Mouse (Mus musculus) hindbrain, embryonic 10.5 days (tissue): ENCODE measurements around the gene Pex14. TPM values are rescaled to one million over a fixed set of nuclear protein-coding genes. Genes with fewer than 3 reads are reported as not detected.

Source experiments
- DNase-seq: peaks from one replicate; pipeline ENCODE4 v3.0.0-alpha.2; 2017; ENCODE audit warnings: low spot score
- H3K27ac ChIP-seq: fragments of 300-500 bp; sonication (generic); 2 replicates; pipeline ENCODE4 v1.5.1; 2016; ENCODE audit warnings: mild to moderate bottlenecking, moderate library complexity
- H3K27me3 ChIP-seq: fragments of 300-500 bp; sonication (generic); 2 replicates; pipeline ENCODE4 v1.6.1; 2016; ENCODE audit warnings: mild to moderate bottlenecking; ENCODE audit not compliant: poor library complexity, insufficient read depth, severe bottlenecking
- H3K36me3 ChIP-seq: fragments of 300-500 bp; sonication (generic); 2 replicates; pipeline ENCODE4 v1.6.1; 2016; ENCODE audit warnings: mild to moderate bottlenecking, moderate library complexity
- H3K4me1 ChIP-seq: fragments of 300-500 bp; sonication (generic); replicated peaks from 2 replicates; pipeline ENCODE4 v1.6.1; 2016; ENCODE audit warnings: mild to moderate bottlenecking
- H3K4me3 ChIP-seq: fragments of 300-500 bp; sonication (generic); 2 replicates; pipeline ENCODE4 v1.5.1; 2016; ENCODE audit warnings: mild to moderate bottlenecking, moderate library complexity
- H3K9me3 ChIP-seq: fragments of 300-500 bp; sonication (generic); 2 replicates; pipeline ENCODE4 v1.6.1; 2016; ENCODE audit warnings: mild to moderate bottlenecking, moderate library complexity
- WGBS: fragments of 180-500 bp; shearing (Covaris S2); methylation state at CpG from one replicate; pipeline ENCODE4 v1.1.7; 2016; 5-methylcytosine and 5-hydroxymethylcytosine counted together
- polyA plus RNA-seq: library from polyadenylated mRNA; unstranded; fragments of >200 nt; fragmentation: Nextera tagmentation; extraction: Ambion mirVana; gene quantifications from 2 replicates; pipeline ENCODE4 v1.2.1, GENCODE M21; 2016

Gene Pex14
- polyA plus RNA-seq, 1 experiment from 2014 or later = 60.8 TPM

DNA sequence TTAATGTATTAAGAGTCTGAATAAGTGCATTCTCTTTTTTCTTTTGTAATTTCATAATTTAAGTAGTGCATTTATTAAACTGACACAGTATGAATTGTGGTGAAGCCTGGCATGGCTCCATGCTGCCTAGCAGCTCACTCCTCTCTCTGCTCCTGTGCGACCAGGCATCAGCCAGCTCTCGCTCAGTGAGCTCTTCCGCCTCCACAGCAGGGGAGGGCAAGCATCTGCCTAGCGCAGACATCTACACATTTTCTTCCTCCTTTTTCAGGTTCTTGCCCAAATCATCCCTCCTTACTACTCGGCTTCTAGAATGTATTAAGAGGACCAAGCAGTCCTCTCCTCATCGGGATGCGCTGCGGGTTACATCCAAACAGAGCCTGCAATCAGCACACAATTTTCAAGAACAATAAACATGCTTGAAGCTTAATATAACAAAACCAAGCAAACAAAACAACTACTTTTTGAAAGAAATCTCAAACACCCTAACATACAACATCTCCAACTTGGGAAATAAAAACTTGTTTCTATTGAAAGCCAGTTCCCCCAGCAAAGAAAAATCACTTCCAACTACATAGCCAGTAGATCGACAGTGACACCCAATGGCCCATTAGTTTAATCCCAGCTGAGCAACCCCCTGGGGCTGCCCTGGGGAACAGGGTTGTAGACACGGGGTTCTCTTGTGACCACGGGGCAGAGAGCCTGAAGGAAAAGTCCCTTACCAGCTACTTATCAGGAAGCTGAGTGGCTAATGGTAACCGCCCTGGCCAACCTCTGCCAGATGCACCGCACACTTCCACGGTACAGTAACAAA lies 38.9 kb downstream of the Pex14 start:
- no peak overlapping the region for H3K27ac ChIP-seq
- no peak for DNase-seq
- no peaks in the 10 kb centered on the region for H3K9me3 ChIP-seq
- no peak overlapping the region for H3K4me3 ChIP-seq
- H3K27me3 ChIP-seq = no peaks in the 10 kb centered on the region; the same call in 1 of the 2 replicates
- H3K4me1 ChIP-seq = peaks cover 66% of the 10 kb centered on the region
- 42% methylated on average over 14 of the region's 14 CpGs for WGBS
- H3K36me3 ChIP-seq = no peaks in the 10 kb centered on the region

GRCm38 (mm10) chr4:149059713-149060112 lies 40.0 kb downstream of the Pex14 start:
- Histone ChIP-seq H3K27ac (no peak overlapping the region), H3K4me1 (peaks cover 68% of the 10 kb centered on the region), H3K36me3 (no peaks in the 10 kb centered on the region), H3K4me3 (no peak overlapping the region), H3K9me3 (no peaks in the 10 kb centered on the region), H3K27me3 (no peaks in the 10 kb centered on the region; the same call in 1 of the 2 replicates)
- DNase-seq = no peak
- 93% methylated on average over 9 of the region's 9 CpGs for WGBS

DNA sequence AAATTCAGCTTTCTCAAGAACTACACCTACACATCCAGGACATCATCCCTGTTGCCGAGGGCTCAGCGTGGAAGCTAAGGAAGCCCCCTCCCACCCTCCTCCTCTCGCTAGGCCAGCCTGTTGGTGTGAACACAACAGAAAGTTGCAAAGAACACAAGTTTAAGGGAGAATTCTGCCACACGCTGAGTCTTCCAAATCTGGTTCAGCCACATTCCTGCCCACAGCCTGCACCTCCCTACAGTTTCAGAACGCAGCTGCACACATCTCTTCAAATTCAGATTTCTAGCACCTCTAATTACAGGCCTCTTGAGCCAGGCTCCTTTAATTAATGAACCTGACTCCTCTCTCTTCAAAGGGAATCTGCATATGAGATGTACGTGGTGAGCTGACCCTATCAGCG lies 41.4 kb downstream of the Pex14 start:
- DNase-seq = no peak
- Histone ChIP-seq H3K4me1 (peaks cover 67% of the 10 kb centered on the region), H3K27ac (0 out of 2 replicates have a peak overlapping the region, but pooled peaks have one; percentile 31), H3K27me3 (no peaks in the 10 kb centered on the region; the same call in 1 of the 2 replicates), H3K4me3 (no peak overlapping the region), H3K9me3 (no peaks in the 10 kb centered on the region), H3K36me3 (no peaks in the 10 kb centered on the region)
- WGBS = 57% methylated on average over 7 of the region's 7 CpGs

- H3K27me3 ChIP-seq = no peaks in the 10 kb centered on the region; the same call in 1 of the 2 replicates
- DNase-seq = no peak
- no peak overlapping the region for H3K4me3 ChIP-seq
- peaks cover 59% of the 10 kb centered on the region for H3K4me1 ChIP-seq
- H3K9me3 ChIP-seq = no peaks in the 10 kb centered on the region
- WGBS = 53% methylated on average over 14 of the region's 14 CpGs
- H3K36me3 ChIP-seq = no peaks in the 10 kb centered on the region
- no peak overlapping the region for H3K27ac ChIP-seq
These were observed 42.2 kb downstream of the Pex14 start for GRCm38 (mm10) chr4:149057470-149057869.

DNA sequence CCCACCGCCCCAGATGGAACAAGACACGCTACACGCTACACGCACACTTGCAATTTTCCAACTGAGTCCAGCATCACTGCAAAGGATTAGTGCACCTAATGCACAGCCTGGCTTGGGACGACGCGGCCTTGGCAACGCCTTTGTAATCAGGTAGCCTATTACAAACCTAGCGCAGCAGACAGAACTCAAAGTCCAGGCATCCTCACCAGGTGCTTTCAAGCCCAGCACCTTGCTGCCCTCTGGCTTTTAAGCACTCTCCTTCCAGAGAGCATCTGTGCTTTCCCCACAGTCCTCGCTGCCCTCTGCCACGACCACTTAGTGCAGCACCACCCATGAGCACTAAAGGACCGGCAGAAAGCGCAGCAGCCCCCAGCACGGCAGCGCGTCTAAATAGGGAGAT lies 42.7 kb downstream of the Pex14 start:
- Histone ChIP-seq H3K36me3 (no peaks in the 10 kb centered on the region), H3K27ac (0 out of 2 replicates have a peak overlapping the region, but pooled peaks have one; percentile 35), H3K4me1 (peaks cover 53% of the 10 kb centered on the region), H3K9me3 (no peaks in the 10 kb centered on the region), H3K4me3 (no peak overlapping the region), H3K27me3 (peaks cover 2% of the 10 kb centered on the region)
- DNase-seq = no peak
- WGBS = 78% methylated on average over 16 of the region's 16 CpGs

GRCm38 (mm10) chr4:149055847-149056246 lies 43.8 kb downstream of the Pex14 start:
- peaks cover 12% of the 10 kb centered on the region for H3K27me3 ChIP-seq
- DNase-seq = no peak
- H3K27ac ChIP-seq = no peak overlapping the region
- WGBS = 61% methylated on average over 6 of the region's 6 CpGs
- H3K9me3 ChIP-seq = no peaks in the 10 kb centered on the region
- no peak overlapping the region for H3K4me3 ChIP-seq
- H3K36me3 ChIP-seq = no peaks in the 10 kb centered on the region
- peaks cover 45% of the 10 kb centered on the region for H3K4me1 ChIP-seq

DNA sequence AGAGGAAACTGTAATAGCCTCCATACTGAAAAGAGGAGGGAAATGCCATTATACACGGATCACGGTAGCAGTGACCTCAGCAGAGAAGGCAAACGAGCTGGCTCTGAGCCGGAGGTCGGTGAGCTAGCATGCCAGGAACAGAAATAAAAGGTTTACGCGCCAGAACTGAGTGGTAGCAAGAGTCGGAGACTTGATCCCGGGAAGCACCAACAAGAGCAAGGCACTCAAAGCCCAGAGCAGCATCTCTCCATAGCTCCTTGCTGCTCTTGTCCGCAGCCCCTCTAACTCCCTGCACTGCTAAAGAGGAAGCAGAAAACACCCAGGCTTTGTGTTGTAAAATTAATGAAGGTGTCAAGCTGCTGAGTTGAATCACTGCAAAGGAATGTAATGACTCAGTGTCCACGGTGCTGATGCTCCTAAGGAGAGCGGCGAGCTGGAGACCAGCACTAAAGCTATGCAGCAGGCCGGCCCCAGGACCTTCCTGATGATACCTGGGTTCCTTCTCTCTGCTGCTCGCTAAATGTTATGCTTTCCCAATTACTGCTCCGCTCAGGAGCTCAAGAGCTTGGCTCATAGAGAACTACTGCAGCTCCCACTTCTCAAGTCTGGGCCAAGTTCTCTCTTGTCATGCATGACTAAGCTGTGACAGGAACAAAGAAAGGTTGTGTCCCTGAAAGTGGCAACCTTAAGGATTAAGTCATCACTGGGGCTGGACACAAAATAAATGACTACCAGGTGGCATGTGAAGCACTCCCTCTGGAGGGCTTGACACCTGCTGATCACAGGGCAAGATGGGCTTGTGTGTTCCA lies 50.1 kb downstream of the Pex14 start:
- Histone ChIP-seq H3K27me3 (peaks cover 36% of the 10 kb centered on the region), H3K4me1 (peaks cover 56% of the 10 kb centered on the region), H3K9me3 (no peaks in the 10 kb centered on the region), H3K27ac (peak overlapping the region; percentile 54; the same call in 1 of the 2 replicates), H3K36me3 (no peaks in the 10 kb centered on the region), H3K4me3 (peak overlapping the region; percentile 22; the same call in 1 of the 2 replicates)
- DNase-seq = peak; percentile 36
- whole genome bisulfite sequencing = 12% methylated on average over 16 of the region's 16 CpGs

GRCm38 (mm10) chr4:149048625-149049228 lies 50.9 kb downstream of the Pex14 start:
- DNase-seq = no peak
- H3K27ac ChIP-seq = peak overlapping the region; percentile 54; the same call in 1 of the 2 replicates
- no peak overlapping the region for H3K4me3 ChIP-seq
- no peaks in the 10 kb centered on the region for H3K36me3 ChIP-seq
- peaks cover 36% of the 10 kb centered on the region for H3K27me3 ChIP-seq
- H3K9me3 ChIP-seq = no peaks in the 10 kb centered on the region
- WGBS = 30% methylated on average over 10 of the region's 10 CpGs
- peaks cover 53% of the 10 kb centered on the region for H3K4me1 ChIP-seq

DNA sequence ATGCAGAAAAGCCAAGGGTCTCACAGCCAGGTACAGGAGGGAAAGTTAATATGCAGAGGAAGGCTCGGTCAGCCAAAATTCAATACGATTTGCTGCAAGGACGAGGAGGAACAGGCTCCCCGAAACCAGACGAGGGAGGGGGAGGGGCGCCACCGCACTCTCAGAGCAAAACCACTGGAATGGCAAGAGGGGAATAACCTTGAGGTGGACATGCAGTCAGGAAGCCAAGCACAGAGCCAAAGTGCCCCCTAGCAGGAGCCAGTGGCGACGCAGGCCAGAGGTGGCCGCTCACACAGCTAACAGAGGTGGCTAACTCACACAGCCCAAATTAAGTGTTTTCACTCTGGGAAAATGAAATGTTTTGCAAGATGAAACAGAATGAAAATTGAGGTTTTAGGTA lies 52.3 kb downstream of the Pex14 start:
- no peak overlapping the region for H3K4me3 ChIP-seq
- peak; percentile 68 for DNase-seq
- no peaks in the 10 kb centered on the region for H3K36me3 ChIP-seq
- peaks cover 53% of the 10 kb centered on the region for H3K4me1 ChIP-seq
- no peaks in the 10 kb centered on the region for H3K9me3 ChIP-seq
- H3K27me3 ChIP-seq = peaks cover 36% of the 10 kb centered on the region
- 7% methylated on average over 10 of the region's 10 CpGs for WGBS
- H3K27ac ChIP-seq = no peak overlapping the region

- no peak for DNase-seq
- Histone ChIP-seq H3K27me3 (peaks cover 24% of the 10 kb centered on the region), H3K27ac (no peak overlapping the region), H3K4me3 (no peak overlapping the region), H3K9me3 (no peaks in the 10 kb centered on the region), H3K4me1 (peaks cover 64% of the 10 kb centered on the region), H3K36me3 (peaks cover 7% of the 10 kb centered on the region; the same call in 1 of the 2 replicates)
- WGBS = 66% methylated on average over 5 of the region's 5 CpGs
These were observed 53.8 kb downstream of the Pex14 start for GRCm38 (mm10) chr4:149045885-149046284.

GRCm38 (mm10) chr4:149040289-149040688 lies 59.4 kb downstream of the Pex14 start:
- Histone ChIP-seq H3K27me3 (no peaks in the 10 kb centered on the region), H3K4me1 (peaks cover 54% of the 10 kb centered on the region), H3K9me3 (no peaks in the 10 kb centered on the region), H3K36me3 (peaks cover 7% of the 10 kb centered on the region; the same call in 1 of the 2 replicates), H3K4me3 (no peak overlapping the region), H3K27ac (peak overlapping the region; percentile 73; the same call in 1 of the 2 replicates)
- DNase-seq = no peak
- 76% methylated on average over 6 of the region's 6 CpGs for WGBS

DNA sequence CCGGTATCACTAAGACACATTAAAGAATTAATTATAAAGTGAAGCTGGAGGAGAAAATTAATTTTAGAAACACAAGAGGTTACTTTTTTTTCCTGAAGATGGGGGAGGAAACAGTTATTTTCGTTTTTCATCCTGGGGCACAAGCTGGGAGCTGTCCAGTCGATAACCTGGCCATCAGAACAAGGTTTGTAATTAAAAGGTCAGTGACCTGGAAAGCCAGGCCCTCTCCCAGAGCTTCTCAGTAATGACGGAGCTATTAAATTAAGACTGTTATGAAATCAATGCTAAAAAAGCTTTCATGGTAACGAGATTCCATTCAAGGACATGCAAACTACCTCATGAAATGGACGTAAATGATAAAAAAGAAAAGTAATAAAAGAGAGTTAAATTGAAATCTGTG lies 62.0 kb downstream of the Pex14 start:
- Histone ChIP-seq H3K27me3 (no peaks in the 10 kb centered on the region), H3K4me1 (peaks cover 63% of the 10 kb centered on the region), H3K4me3 (no peak overlapping the region), H3K36me3 (peaks cover 7% of the 10 kb centered on the region; the same call in 1 of the 2 replicates), H3K9me3 (no peaks in the 10 kb centered on the region), H3K27ac (0 out of 2 replicates have a peak overlapping the region, but pooled peaks have one; percentile 46)
- 56% methylated on average over 6 of the region's 6 CpGs for WGBS
- no peak for DNase-seq
